Mouse (Mus musculus) cerebellum, postnatal 36 days (tissue): ENCODE measurements at regions not wholly inside any gene's neighbourhood (a gene's known extent, or its start where the extent isn't known, plus 50 kb on each side); places are given as distances from the start of the nearest gene placed in this dataset.
A peak's percentile ranks its signal among the peaks of the same experiment; 100 is the strongest.

Experiments
- DNase-seq, 2 experiments: peaks; one replicate each; pipeline ENCODE4 v3.0.0; 2021 to 2022; ENCODE audit warnings: mixed read lengths in 2 of 2

GRCm38 (mm10) chr3:104586342-104587175 lies 51.9 kb upstream of the Slc16a1 start:
- DNase-seq: peak; percentile 80 to 84

GRCm38 (mm10) chr3:104585303-104585702 lies 53.2 kb upstream of the Slc16a1 start:
- no peak for DNase-seq

- no peak for DNase-seq
Measured at GRCm38 (mm10) chr3:104583236-104583635, 55.2 kb upstream of the Slc16a1 start.

- no peak for DNase-seq
Measured at GRCm38 (mm10) chr3:104582521-104582920, 55.9 kb upstream of the Slc16a1 start.

GRCm38 (mm10) chr3:104579186-104579585 lies 59.3 kb upstream of the Slc16a1 start:
- DNase-seq: no peak

GRCm38 (mm10) chr3:104578374-104578773 lies 60.1 kb upstream of the Slc16a1 start:
- no peak for DNase-seq

- DNase-seq: no peak
Measured at GRCm38 (mm10) chr3:104577228-104577927, 61.1 kb upstream of the Slc16a1 start.

- no peak for DNase-seq
Measured at GRCm38 (mm10) chr3:104573277-104573940, 61.7 kb upstream of the Lrig2 start.

GRCm38 (mm10) chr3:104571935-104572631 lies 60.4 kb upstream of the Lrig2 start:
- no peak for DNase-seq

- peak in 1 of 2 experiments; percentile 15 for DNase-seq
Measured at GRCm38 (mm10) chr3:104565423-104566230, 53.9 kb upstream of the Lrig2 start.

GRCm38 (mm10) chr3:104564857-104565256 lies 53.1 kb upstream of the Lrig2 start:
- DNase-seq: no peak

- DNase-seq: no peak
Measured at GRCm38 (mm10) chr3:104561567-104561966, 49.8 kb upstream of the Lrig2 start.
